Mouse (Mus musculus) megakaryocyte progenitor cell, adult 5-6 weeks (primary cell): ENCODE results near the gene Ncs1. TPM values are rescaled to one million over a fixed set of nuclear protein-coding genes. Genes with fewer than 3 reads are reported as not detected.

Source experiments
- ATAC-seq: replicated peaks from 2 replicates; pipeline ENCODE4 v1.8.0; 2016; ENCODE audit warnings: mild to moderate bottlenecking, moderate TSS enrichment, inconsistent platforms; ENCODE audit not compliant: poor library complexity
- total RNA-seq, 2 experiments: library from RNA; stranded (forward) in 1 of 2; stranded (reverse) in 1 of 2; fragments of 157-497, 149-512 nt in 1 of 2; fragments of 200-1000 nt in 1 of 2; gene quantifications; 2 replicates each; pipeline versions ENCODE4 v1.2.3 to v1.2.4; 2015 to 2017

Gene Ncs1
- total RNA-seq, 2 experiments from 2014 or later, result 1.7 to 2.3 TPM

DNA sequence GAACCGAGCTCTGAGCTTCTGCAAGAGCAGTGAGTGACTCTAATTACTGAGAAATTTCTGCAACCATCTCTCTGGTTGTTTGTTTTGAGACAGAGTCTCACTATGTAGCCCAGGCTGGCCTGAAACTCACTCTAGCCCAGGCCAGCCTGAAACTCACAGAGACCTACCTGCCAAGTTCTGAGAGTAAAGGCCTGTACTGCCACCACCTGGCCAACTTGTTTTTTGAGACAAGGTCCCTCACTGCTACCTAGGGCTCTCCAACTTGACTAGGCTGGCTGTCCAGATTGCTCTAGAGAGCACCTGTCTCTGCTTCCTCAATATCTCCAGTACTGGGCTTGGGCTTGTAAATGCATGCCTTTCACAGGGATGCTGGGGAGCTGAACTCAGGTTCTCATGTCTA is 25.4 kb downstream of the Ncs1 start:
- no peak for ATAC-seq

DNA sequence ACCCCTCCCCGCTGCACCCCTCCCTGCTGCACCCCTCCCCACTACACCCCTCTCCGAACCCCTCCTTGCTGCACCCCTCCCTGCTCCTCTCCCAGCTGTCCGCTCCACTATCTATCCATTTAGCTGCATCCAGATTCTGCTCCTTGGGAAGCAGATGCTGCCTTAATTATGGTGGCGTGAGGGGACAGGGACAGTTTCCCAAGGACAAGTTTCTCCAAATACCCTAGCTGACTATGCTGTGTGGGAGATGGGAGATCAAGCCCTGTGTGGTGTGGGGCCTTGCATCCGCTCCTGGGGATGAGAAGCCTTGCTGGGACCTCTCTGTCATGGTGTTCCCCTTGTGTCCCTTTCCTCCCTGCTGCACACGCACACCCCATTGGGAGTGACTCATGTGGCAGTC is 29.4 kb downstream of the Ncs1 start:
- no peak for ATAC-seq

DNA sequence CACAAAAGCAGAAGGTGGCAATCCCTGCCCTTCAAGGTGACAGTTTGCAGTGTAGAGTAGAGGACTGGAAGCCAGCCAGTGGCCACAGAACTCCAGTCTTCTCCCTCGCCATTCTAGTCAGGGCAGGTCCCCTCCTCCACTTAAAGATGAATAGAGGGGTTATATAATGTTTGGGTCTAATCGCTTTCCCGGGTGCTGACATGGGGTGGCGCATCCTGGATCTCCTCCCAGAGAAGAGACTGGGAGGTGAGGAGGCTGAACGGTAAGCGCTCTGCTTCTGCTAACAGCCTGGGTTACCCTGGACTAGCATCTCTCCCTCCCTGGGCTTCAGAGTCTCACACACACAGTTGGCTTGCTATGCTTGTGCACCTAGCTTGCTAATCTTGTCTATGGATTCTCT is 32.2 kb downstream of the Ncs1 start:
- ATAC-seq, result no peak

DNA sequence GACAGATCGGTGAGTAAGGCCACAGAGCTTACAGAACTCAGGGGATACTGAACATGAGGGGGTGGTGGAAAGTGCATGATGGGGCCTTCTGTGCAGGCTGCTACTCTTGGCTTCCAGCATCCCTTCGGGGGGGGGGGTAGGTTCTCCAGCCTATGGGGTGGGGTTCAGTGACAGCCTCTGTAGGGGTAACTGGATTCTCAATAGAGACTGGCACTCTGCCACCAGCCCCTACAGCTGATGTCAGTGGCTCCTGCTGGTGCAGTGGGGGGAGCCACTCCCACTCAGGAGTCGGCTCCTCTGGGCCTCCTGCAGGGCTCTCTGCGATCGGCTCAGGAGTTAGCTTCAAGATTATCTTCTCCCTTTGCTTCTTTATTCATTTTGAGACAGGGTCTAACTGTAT is 32.9 kb downstream of the Ncs1 start:
- ATAC-seq, result no peak

DNA sequence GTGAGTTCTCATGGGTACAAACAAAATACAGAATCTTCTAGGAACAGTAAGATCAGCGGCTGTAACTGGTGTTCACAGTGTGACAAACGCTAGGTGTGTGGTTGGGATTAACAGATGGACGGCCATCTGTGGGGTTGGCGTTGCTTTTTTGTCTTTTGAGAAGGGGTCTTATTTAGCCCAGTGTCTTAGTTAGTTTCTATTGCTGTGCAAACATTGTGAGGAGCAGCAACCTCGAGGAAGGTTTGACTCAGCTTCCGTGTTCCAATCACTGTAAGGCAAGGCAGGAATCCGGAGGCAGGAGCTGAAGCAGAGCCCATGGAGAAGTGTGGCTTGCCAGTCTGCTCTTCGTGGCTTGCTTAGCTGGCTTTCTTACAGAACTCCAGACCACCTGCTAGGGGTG is 35.5 kb downstream of the Ncs1 start:
- no peak for ATAC-seq

DNA sequence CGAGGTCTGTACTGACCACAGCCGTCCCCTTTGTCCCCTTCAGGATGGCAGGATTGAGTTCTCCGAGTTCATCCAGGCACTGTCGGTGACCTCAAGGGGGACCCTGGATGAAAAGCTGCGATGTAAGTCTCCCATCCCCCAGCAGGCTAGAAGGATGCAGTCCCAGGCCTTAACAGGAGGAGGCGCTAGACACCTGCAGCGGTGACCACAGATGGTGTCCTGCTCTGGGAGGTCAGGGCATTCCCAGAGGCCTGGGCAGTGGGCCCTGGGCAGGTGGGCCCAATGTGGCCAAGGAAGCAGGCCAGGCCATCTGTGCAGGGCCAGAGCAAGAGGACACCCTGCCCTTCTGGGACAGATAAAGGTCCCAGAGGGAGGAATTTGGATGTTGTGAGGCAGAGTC is 36.6 kb downstream of the Ncs1 start:
- ATAC-seq, result no peak

DNA sequence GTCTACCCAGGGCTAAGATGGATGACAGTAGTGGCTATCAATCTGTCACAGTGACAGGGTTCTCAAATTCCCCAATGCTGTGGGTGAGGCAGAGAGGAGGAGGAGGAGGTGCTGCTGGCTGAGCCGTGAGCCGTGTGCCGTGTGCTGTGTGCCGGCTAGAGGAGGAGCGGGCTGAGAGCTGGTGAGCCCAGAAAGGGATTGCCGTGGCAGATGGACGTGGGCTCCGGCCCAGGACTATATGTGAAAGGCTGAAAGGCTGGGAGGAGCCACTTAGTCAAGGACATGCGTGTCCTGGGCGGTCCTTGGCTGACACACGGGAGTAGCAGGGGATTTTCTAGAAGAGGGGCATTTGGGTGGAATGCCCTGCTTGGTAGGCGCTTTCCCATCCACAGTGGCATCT is 37.3 kb downstream of the Ncs1 start:
- ATAC-seq, result no peak

DNA sequence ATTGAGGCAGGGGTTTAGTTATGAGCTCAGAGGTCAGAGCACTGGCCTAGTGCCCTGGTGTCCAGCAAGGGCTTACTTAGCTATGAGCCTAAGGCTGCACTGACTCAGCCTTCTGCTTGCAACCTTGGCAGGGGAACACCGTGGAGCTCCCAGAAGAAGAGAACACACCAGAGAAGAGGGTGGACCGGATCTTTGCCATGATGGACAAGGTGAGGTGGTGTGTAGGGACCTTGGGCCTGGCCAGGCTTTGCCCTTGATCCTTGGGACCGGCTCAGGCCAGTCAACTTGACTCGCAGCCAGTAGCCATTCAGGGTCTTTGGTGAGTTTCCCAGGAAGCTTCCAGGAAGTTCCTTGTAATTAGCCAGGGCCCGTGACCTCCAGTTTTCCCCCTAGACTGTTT is 38.9 kb downstream of the Ncs1 start:
- no peak for ATAC-seq

DNA sequence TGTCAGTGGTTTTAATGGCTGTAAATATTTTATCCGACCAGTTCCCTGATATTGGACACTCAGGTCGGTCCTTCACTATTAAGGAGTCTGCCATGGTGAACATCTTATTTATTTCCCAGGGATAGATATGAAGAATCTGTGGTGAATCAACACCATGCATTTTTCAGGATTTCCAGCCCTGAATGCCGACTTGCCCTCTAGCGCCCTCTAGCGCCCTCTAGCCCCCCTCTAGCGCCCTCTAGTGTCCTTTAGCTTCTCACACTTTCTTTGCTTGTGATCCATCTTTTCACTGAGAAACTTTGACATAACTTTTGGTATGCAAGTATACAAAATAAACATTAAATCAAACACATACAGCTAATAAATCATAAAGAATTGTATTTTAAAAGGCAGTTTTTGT is 45.8 kb downstream of the Ncs1 start:
- peak; percentile 71 for ATAC-seq

DNA sequence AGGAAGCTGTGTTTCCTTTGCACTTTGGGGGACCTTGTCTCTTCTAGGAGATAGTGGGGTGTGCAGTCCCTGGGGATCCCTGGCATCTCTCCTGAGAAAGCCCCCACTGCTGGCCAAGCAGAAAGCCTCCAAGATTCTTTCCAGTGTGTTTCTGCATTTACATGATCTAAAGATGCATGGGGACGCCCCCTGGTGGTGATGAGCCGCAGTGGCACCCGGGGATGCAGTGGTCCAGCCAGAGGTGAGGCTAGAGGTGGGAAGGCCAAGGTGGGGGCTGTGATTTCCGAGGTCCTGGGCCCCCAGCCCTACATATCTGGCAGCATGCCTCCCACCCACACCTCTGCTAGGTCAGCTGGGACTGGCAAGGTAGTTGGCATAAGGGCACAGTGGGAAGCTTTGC is 49.4 kb downstream of the Ncs1 start:
- peak; percentile 65; the same call in 1 of the 2 replicates for ATAC-seq

DNA sequence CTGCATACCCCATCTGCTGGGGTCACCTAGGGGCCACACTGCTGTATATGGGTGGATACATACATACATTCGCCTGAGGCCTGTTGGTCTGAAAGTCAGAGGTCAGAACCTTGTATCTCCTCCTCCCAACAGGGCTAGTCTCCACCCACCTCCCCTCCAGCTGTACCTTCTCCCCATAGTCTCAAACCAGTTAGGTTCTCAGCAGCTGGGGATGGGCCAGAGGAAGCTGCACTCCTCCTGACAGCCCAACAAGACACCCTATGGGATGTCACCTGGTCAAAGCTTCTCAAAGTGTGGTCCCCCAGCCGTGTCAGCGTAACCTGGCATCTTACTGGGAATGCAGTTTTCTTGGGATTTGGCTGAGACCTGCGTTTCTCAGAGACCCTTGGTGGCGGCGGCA is 50.8 kb downstream of the Ncs1 start:
- ATAC-seq, result no peak

DNA sequence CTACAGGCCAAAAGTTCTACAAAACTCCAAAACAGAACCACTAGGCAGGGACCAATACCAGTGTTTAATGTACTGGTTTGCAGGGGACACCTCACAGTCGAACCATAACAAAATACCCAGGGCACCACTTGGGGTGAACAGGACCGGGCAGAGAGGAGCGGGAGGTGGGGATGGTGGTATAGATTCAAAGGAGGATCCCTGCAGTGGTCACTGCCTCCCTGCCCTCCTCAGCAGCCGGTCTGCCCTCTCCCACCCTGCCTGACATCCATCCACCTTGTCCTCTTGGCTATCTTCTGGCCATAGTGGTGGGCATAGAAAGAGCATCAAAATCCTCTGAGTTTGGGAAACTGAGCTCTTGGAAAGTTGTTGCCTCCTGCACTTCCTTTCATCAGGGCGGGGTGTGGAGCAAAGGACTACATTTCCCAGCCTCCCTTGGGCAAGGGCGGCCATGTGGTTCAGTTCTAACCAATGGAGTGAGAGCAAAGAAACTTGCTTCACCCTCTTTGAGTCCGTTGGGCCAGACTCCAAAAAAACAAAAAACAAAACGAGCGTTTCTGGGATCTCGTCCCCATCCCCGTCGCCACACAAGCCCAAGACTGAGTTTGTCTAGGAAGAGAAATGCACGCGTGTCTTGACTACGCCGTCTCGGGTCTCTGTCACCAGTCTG is 52.1 kb downstream of the Ncs1 start:
- peak; percentile 93 for ATAC-seq

DNA sequence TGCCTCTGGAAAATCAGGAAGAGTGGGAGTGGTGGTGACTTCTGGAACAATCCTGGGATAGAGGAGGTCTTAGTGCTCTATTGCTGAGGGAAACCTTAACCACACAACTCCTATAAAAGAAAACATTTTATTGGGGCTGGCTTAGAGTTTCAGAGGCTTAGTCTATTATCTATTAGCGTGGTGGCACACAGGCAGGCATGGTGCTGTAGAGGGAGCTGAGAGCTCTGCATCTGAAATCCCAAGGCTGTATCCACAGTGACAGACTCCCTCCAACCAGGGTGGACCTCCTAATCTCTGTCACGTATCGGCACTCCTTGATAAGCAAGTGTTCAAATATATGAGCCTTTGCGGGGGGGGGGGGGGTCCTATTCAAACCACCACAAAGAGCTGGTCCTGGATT is 53.2 kb downstream of the Ncs1 start:
- ATAC-seq, result no peak

DNA sequence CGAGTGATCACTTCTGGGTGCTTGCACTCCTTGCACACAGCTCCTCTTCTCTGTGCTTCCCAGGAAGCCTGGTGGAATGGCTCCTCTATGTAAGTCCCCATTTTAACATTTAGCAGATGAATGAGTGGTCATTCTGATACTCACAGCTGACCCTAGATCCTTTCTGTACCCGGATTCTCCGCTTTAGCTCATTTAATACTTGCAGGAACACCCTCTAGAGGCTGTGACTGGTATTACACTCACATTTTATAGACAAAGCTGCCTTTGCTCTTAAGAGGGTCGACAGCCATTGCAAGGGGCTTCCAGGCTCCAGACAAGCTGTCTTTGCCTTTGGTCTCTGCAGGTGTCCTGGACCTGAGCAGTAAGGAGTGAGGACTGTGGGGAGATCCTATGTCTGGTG is 53.6 kb downstream of the Ncs1 start:
- peak; percentile 49; the same call in 1 of the 2 replicates for ATAC-seq

DNA sequence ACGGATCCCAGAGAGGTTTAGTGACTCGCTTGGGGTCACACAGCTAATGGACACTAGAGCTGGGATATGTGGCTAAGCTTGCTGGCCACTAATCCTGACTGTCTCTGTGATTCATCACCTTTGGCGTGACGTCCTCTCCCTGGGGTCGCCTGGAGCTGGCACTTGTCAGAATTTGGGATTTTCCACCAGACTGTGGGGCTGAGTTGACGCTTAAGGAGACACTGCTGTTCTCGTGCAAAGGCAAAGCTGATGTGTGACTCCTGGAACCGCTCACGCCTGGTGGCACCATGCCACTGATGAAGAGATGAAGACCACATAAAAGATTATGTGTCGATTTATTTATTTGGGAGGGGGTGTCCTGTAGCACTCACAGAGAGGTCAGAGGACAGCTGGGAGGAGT is 54.4 kb downstream of the Ncs1 start:
- ATAC-seq, result no peak

DNA sequence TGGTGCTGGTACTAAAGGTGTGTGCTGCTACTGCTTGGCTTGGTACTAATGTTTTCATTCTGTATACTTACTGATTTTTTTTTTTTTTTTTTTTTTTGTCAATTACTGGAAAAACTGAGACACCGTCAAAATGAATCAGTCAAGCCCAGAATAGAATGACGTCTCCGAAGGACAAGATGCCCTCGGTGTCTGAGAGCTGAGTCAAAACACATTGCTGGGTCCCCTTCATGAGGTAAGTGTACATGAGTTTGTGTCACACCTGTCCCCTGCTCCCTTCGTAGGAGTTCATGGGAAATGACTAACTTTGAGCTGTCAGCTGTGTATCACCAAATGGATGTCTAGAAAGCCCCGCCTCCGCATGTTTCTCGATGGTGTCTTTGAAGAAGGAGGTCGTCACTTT is 57.6 kb downstream of the Ncs1 start:
- no peak for ATAC-seq

DNA sequence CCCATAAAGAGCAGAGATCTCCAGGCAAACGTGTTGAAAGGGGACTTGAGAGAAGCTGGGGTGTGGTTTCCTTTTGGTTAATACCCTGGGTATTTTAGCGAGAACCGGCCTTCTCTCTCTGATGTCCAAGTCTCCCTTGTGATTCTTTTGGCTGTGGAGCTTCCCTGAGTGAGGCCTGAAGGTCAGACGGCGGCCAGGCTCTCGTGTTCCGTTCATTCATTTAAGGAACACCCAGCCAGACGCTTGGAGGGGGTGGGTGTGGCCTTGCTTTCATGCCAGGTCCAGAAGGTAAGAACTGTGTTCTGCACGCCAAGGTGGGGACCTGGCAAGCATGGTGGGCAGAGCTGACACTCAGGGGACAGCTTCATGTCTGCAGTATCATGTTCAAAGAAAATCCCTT is 58.6 kb downstream of the Ncs1 start:
- no peak for ATAC-seq

DNA sequence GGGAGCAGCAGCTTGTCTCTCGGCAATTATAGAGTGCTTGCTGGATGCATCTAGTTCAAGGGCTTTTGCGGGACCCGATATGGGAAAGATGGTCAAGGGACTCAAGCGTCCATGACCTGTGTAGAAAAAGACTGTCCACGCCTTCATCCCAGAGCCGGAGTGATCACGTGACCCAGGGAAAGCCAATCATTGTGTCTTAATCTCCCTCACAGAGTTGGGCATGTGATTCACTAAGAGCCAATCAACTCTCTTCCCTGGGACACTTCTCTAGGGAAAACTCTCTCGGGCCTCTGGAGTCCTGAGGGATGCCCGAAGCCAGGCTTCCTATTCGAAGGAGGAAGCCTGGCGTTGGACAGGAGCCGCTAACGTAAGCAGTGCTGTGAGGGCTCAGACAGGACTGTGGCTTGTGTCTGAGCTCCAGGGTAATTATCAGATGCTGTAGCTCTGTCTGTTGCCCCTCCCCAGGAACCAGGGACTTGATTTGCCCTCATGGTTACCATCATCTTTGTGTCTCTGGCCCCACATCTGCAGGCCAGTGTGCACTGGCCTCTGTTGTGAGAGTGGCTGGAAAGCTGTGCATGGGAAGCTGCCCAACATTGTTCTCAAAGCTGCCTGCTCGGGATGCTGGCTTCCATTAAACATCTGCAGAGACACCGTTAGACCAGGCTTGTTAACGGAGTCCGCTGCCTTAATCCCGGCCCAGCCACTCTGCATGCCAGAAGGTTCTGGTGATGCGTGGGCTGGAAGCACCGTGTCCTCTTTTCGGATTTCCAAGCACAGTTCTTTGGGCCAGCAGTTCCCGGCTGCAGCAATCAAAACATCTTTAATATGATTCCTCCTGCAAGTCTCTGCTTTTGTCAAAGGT is 59.4 kb downstream of the Ncs1 start:
- ATAC-seq, result no peak

DNA sequence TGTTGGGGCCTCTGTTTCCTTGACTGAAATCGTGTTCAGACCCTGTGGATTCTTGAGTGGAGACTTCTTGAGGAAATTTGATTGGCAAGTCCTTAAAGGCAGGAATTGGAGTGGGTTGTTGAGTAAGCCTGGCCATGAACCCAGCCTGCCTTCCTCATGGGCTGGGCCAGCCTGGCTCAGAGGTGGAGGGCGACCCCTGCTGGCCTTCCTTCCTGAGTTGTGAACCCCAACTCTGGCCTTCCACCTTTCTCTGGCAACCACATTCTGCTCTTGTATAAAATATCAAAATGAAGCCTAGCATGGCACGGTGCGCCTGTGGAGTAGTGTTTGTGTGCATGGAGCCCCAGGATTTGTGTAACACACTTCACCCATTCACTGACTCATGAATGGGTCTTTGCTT is 60.1 kb downstream of the Ncs1 start:
- peak; percentile 64 for ATAC-seq

DNA sequence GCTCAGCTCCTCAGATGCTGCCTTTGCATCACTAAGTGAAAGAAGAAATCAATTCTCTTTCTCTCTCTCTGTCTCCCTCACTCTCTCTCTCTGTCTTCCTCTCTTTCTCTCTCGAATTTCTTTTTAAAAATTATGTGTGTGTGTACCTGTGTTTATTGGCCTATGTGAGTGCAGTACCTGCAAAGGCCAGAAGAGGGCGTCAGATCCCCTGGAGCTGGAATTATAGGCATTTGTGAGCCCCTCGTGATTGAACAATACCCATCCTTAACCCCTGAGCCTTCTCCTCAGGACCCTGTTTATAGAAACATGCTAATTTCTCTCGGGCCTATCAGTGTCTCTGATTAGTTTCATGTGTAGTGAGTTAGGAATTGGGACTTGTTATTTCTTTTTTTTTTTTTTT is 62.6 kb downstream of the Ncs1 start:
- ATAC-seq, result no peak

DNA sequence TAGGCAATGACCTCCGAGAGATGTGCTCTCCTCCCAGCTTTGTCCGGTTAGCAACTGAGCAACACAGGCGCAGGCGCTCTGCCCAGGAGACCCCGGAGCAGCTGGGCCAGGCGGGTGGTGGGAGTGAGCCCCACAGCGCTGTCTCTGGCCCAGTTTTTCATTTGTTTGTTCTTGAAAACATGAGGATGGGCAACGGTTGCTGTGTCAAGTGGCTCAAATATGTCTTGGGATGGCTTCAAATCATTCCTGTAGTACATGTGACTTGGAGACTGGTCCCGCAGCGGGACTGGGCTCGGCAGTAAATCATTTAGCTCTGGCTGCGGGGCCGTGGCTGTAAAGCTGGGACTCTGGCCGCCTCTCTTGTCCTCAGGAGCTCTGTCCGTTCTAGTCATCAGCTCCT is 63.9 kb downstream of the Ncs1 start:
- ATAC-seq, result no peak

DNA sequence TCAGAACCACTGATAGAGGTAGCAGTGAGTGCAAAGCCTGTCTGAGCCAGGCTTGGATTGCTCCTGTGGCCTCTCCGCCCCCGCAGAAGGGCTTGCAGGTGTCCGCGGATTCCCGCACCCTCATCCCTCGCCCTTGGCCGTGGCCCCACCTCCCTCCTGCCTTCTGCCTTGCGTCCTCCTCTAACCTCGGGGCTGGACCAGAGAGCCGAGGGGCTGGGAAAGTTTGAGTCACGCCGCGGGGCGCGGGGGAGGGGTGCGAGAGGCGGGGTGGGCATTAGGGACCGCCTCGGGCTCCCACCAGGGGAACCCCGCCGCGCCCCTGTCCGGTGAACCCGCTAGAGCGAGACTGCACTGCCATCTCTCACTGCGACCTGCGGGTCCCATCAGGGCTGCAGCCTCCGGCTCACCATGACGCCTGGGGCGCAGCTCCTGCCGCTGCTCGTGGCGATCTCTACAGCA is 68.4 kb downstream of the Ncs1 start, which contains the start of gene Hmcn2:
Hmcn2 (plus strand) TSS at position 409 of the 459 bp plus-strand sequence.
- no peak for ATAC-seq
